Mouse (Mus musculus) small intestine, adult 2 months (tissue): ENCODE measurements around the gene Prkcb.

Source experiments
- CTCF ChIP-seq: fragments of 200-500 bp; IDR thresholded peaks from 2 replicates; pipeline ENCODE4 v1.5.1; 2012; ENCODE audit warnings: low read depth, mild to moderate bottlenecking, control low read depth, inconsistent platforms, low read length, moderate library complexity, mixed read lengths; ENCODE audit not compliant: insufficient replicate concordance, insufficient read length; ENCODE audit errors: extremely low read depth
- POLR2A ChIP-seq: fragments of 200-500 bp; IDR thresholded peaks from 2 replicates; pipeline ENCODE4 v1.6.1; 2012; ENCODE audit warnings: low read depth, mild to moderate bottlenecking, control low read depth, inconsistent platforms, low read length, moderate library complexity

GRCm38 (mm10) chr7:122256722-122257121, 31.8 kb upstream of the Prkcb start:
- TF ChIP-seq POLR2A, result no peak
- no peak for TF ChIP-seq CTCF
